Mouse (Mus musculus): ENCODE data around the gene Gm13090. TPM values are rescaled to one million over a fixed set of nuclear protein-coding genes. Genes with fewer than 3 reads are reported as not detected.

Gm13090 gene
- total and polyA plus RNA-seq, 3 experiments: 0.34 to 0.41 TPM; not detected in 1

GRCm38 (mm10) chr4:151046524-151046923, 42.8 kb upstream of the Gm13090 start:
- intact Hi-C loops (cut with DNase I): no loop called here
- H3K4me3 ChIP-seq: no peak overlapping the region
- peaks cover 15% of the 10 kb centered on the region for H3K4me1 ChIP-seq (ENCODE audit: control insufficient read depth, insufficient read depth, low read length)
- no peak overlapping the region for H3K9ac ChIP-seq (ENCODE audit: low read depth, low read length)
- DNase-seq: no peak
- no peak overlapping the region for H3K27ac ChIP-seq
- peaks cover 6% of the 10 kb centered on the region; the same call in 1 of the 2 replicates for H3K79me2 ChIP-seq (replicated peaks; ENCODE audit: control insufficient read depth, insufficient read depth, low read length)
- no peaks in the 10 kb centered on the region for H3K27me3 ChIP-seq (ENCODE audit: control insufficient read depth, insufficient read depth, low read length)
- no peak for TF ChIP-seq EP300 (IDR thresholded peaks at IDR 0.05; ENCODE audit: insufficient read depth, low read depth, low read length)
- H3K36me3 ChIP-seq (ENCODE audit: control insufficient read depth, insufficient read depth, low read length): peaks cover 21% of the 10 kb centered on the region
- WGBS: 77% methylated on average over 3 of the region's 3 CpGs

- Histone ChIP-seq H3K4me1 (ENCODE audit: control insufficient read depth, insufficient read depth, low read length) (peaks cover 10% of the 10 kb centered on the region), H3K27ac (no peak overlapping the region), H3K9ac (ENCODE audit: low read depth, low read length) (no peak overlapping the region; the same call in 1 of the 2 replicates), H3K27me3 (ENCODE audit: control insufficient read depth, insufficient read depth, low read length) (no peaks in the 10 kb centered on the region), H3K4me3 (no peak overlapping the region), H3K79me2 (replicated peaks; ENCODE audit: control insufficient read depth, insufficient read depth, low read length) (peaks cover 17% of the 10 kb centered on the region), H3K36me3 (ENCODE audit: control insufficient read depth, insufficient read depth, low read length) (peaks cover 36% of the 10 kb centered on the region)
- intact Hi-C loops (cut with DNase I): no loop called here
- TF ChIP-seq CTCF (IDR thresholded peaks at IDR 0.05): no peak
- no peak for TF ChIP-seq EP300 (IDR thresholded peaks at IDR 0.05; ENCODE audit: insufficient read depth, low read depth, low read length)
- no peak for TF ChIP-seq POLR2A (IDR thresholded peaks at IDR 0.05; ENCODE audit: insufficient read depth, low read depth, low read length)
- no peak for DNase-seq
- 35% methylated on average over 1 of the region's 1 CpGs for WGBS
Observed at GRCm38 (mm10) chr4:151051162-151051561, 38.2 kb upstream of the Gm13090 start.

GRCm38 (mm10) chr4:151057347-151058321, 31.7 kb upstream of the Gm13090 start, which contains the start of gene Vamp3:
Vamp3 (minus strand) TSS chr4:151057963.
- Histone ChIP-seq H3K79me2 (replicated peaks; ENCODE audit: control insufficient read depth, insufficient read depth, low read length) (peaks cover 11% of the 10 kb centered on the region), H3K4me1 (ENCODE audit: control insufficient read depth, insufficient read depth, low read length) (peaks cover 6% of the 10 kb centered on the region), H3K27ac (peak within 1 kb of the TSS; percentile 97), H3K36me3 (ENCODE audit: control insufficient read depth, insufficient read depth, low read length) (peaks cover 27% of the 10 kb centered on the region), H3K4me3 (peak within 1 kb of the TSS; percentile 93), H3K27me3 (ENCODE audit: control insufficient read depth, insufficient read depth, low read length) (no peaks in the 10 kb centered on the region), H3K9ac (ENCODE audit: low read depth, low read length) (peak within 1 kb of the TSS; percentile 95)
- intact Hi-C loops (cut with DNase I): no loop called here
- under 1% methylated on average over 114 of the region's 114 CpGs for WGBS
- TF ChIP-seq POLR2A (IDR thresholded peaks at IDR 0.05; ENCODE audit: insufficient read depth, low read depth, low read length) (peak; percentile 80), CTCF (IDR thresholded peaks at IDR 0.05) (no peak), EP300 (IDR thresholded peaks at IDR 0.05; ENCODE audit: insufficient read depth, low read depth, low read length) (peak; percentile 77; the same call in 1 of the 2 replicates)
- peak; percentile 99 for DNase-seq

GRCm38 (mm10) chr4:151058634-151059033, 30.7 kb upstream of the Gm13090 start:
- peaks cover 20% of the 10 kb centered on the region for H3K36me3 ChIP-seq (ENCODE audit: control insufficient read depth, insufficient read depth, low read length)
- intact Hi-C loops (cut with DNase I): no loop called here
- peaks cover 6% of the 10 kb centered on the region for H3K79me2 ChIP-seq (replicated peaks; ENCODE audit: control insufficient read depth, insufficient read depth, low read length)
- whole genome bisulfite sequencing: 79% methylated on average over 4 of the region's 4 CpGs
- H3K9ac ChIP-seq (ENCODE audit: low read depth, low read length): no peak overlapping the region
- H3K27ac ChIP-seq: no peak overlapping the region; the same call in 1 of the 2 replicates
- no peaks in the 10 kb centered on the region for H3K27me3 ChIP-seq (ENCODE audit: control insufficient read depth, insufficient read depth, low read length)
- no peak for TF ChIP-seq POLR2A (IDR thresholded peaks at IDR 0.05; ENCODE audit: insufficient read depth, low read depth, low read length)
- no peak for TF ChIP-seq CTCF (IDR thresholded peaks at IDR 0.05)
- no peak for TF ChIP-seq EP300 (IDR thresholded peaks at IDR 0.05; ENCODE audit: insufficient read depth, low read depth, low read length)
- H3K4me3 ChIP-seq: no peak overlapping the region
- H3K4me1 ChIP-seq (ENCODE audit: control insufficient read depth, insufficient read depth, low read length): peaks cover 5% of the 10 kb centered on the region
- no peak for DNase-seq

- Histone ChIP-seq H3K4me1 (ENCODE audit: control insufficient read depth, insufficient read depth, low read length) (peaks cover 5% of the 10 kb centered on the region), H3K79me2 (replicated peaks; ENCODE audit: control insufficient read depth, insufficient read depth, low read length) (peaks cover 6% of the 10 kb centered on the region), H3K36me3 (ENCODE audit: control insufficient read depth, insufficient read depth, low read length) (peaks cover 16% of the 10 kb centered on the region), H3K27ac (no peak overlapping the region), H3K27me3 (ENCODE audit: control insufficient read depth, insufficient read depth, low read length) (no peaks in the 10 kb centered on the region), H3K9ac (ENCODE audit: low read depth, low read length) (no peak overlapping the region), H3K4me3 (no peak overlapping the region)
- intact Hi-C loops (cut with DNase I): no loop called here
- over 99% methylated on average over 4 of the region's 4 CpGs for WGBS
- DNase-seq: no peak
- no peak for TF ChIP-seq EP300 (IDR thresholded peaks at IDR 0.05; ENCODE audit: insufficient read depth, low read depth, low read length)
- no peak for TF ChIP-seq POLR2A (IDR thresholded peaks at IDR 0.05; ENCODE audit: insufficient read depth, low read depth, low read length)
- TF ChIP-seq CTCF (IDR thresholded peaks at IDR 0.05): no peak
Observed at GRCm38 (mm10) chr4:151059566-151059965, 29.8 kb upstream of the Gm13090 start.

- intact Hi-C loops (cut with DNase I): no loop called here
- Histone ChIP-seq H3K4me3 (no peak overlapping the region), H3K79me2 (replicated peaks; ENCODE audit: control insufficient read depth, insufficient read depth, low read length) (no peaks in the 10 kb centered on the region), H3K27ac (no peak overlapping the region), H3K36me3 (ENCODE audit: control insufficient read depth, insufficient read depth, low read length) (no peaks in the 10 kb centered on the region), H3K9ac (ENCODE audit: low read depth, low read length) (no peak overlapping the region), H3K4me1 (ENCODE audit: control insufficient read depth, insufficient read depth, low read length) (no peaks in the 10 kb centered on the region), H3K27me3 (ENCODE audit: control insufficient read depth, insufficient read depth, low read length) (no peaks in the 10 kb centered on the region)
- DNase-seq: no peak
- TF ChIP-seq POLR2A (IDR thresholded peaks at IDR 0.05; ENCODE audit: insufficient read depth, low read depth, low read length) (no peak), CTCF (IDR thresholded peaks at IDR 0.05) (peak; percentile 12; the same call in 1 of the 2 replicates), EP300 (IDR thresholded peaks at IDR 0.05; ENCODE audit: insufficient read depth, low read depth, low read length) (no peak)
- WGBS: 45% methylated on average over 4 of the region's 4 CpGs
Observed at GRCm38 (mm10) chr4:151068751-151069150, 20.6 kb upstream of the Gm13090 start.
